Comparison of ENCODE assay signal across 1 mouse cellular context in the genomic region with DNA sequence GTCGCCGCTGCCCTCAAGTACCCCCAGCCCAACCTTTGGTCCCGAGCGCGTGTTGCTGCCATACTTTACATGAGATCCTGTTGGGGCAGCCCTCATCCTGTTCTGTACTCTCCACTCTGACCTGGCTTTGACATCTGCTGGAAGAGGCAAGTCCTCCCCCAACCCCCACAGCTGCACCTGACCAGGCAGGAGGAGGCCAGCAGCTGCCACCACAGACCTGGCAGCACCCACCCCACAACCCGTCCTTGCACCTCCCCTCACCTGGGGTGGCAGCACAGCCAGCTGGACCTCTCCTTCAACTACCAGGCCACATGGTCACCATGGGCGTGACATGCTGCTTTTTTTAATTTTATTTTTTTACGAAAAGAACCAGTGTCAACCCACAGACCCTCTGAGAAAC.
TF ChIP-seq lines count a peak whose summit lies in the region.

No protein-coding gene starts in this region.

TF ChIP-seq in CH12.LX, 34 proteins besides CTCF, POLR2A, EP300 and RAD21 (continued from another document):
- no peak for TF ChIP-seq ETS1 (conservative IDR thresholded peaks at IDR 0.05; ENCODE audit: low read depth, low read length)
- TF ChIP-seq NRF1 (IDR thresholded peaks at IDR 0.05; ENCODE audit: low read depth, low read length): no peak
- TF ChIP-seq E2F4 (IDR thresholded peaks at IDR 0.05; ENCODE audit: insufficient replicate concordance, low read depth, low read length): no peak
- TF ChIP-seq ZMIZ1 (IDR thresholded peaks at IDR 0.05; ENCODE audit: low read depth, low read length): no peak
- no peak for TF ChIP-seq ZKSCAN1 (IDR thresholded peaks at IDR 0.05; ENCODE audit: borderline replicate concordance, low read depth, low read length)
- no peak for TF ChIP-seq BHLHE40 (IDR thresholded peaks at IDR 0.05; ENCODE audit: low read depth, low read length)
- no peak for TF ChIP-seq SIN3A (IDR thresholded peaks at IDR 0.05; ENCODE audit: low read length)
- TF ChIP-seq NELFE (IDR thresholded peaks at IDR 0.05; ENCODE audit: low read depth, low read length): no peak
- TF ChIP-seq PAX5 (IDR thresholded peaks at IDR 0.05; ENCODE audit: low read length): no peak
- TF ChIP-seq USF2 (conservative IDR thresholded peaks at IDR 0.05; ENCODE audit: low read depth, low read length): no peak
- TF ChIP-seq CHD1 (IDR thresholded peaks at IDR 0.05; ENCODE audit: low read depth, low read length): no peak
- TF ChIP-seq JUN (IDR thresholded peaks at IDR 0.05; ENCODE audit: insufficient read depth, low read depth, low read length): no peak
- TF ChIP-seq TBP (conservative IDR thresholded peaks at IDR 0.05; ENCODE audit: low read depth, low read length): no peak
- TF ChIP-seq MAZ (IDR thresholded peaks at IDR 0.05; ENCODE audit: low read depth, low read length): no peak
- no peak for TF ChIP-seq MXI1 (IDR thresholded peaks at IDR 0.05; ENCODE audit: low read depth, low read length)
- no peak for TF ChIP-seq ELF1 (IDR thresholded peaks at IDR 0.05; ENCODE audit: low read depth, low read length)
- TF ChIP-seq CHD2 (IDR thresholded peaks at IDR 0.05; ENCODE audit: low read length): no peak
